Mouse (Mus musculus) kidney, adult 10 weeks (tissue): Measurements from ENCODE around the gene Cnga2. TPM values are rescaled to one million over a fixed set of nuclear protein-coding genes. Genes with fewer than 3 reads are reported as not detected.

Source experiments
- polyA plus RNA-seq: library from polyadenylated mRNA; stranded (reverse); fragments of 350-450 nt; fragmentation: Illumina TruSeq; extraction: RNeasy Lipid Tissue Mini Kit (QIAGEN cat#74804); gene quantifications from one replicate; pipeline ENCODE4 v1.2.3, GENCODE M21; 2014; ENCODE audit warnings: low read depth, low replicate concordance

Cnga2 gene
- polyA plus RNA-seq = not detected

GRCm38 (mm10) chrX:71991549-71991948 is at the start of gene Cnga2:
Cnga2 (plus strand) TSS chrX:71991849.

GRCm38 (mm10) chrX:71962073-71963051 is 29.3 kb upstream of the Cnga2 start, which contains the start of gene Prrg3:
Prrg3 (plus strand) TSS chrX:71962624.

GRCm38 (mm10) chrX:71972686-71973085 is 19.0 kb upstream of the Cnga2 start, which contains the start of gene Fate1:
Fate1 (plus strand) TSS chrX:71972986.

Other genes with a start within 250 kb of the Cnga2 start
- gene Vma21, start 175.9 kb upstream of the Cnga2 start, polyA plus RNA-seq = 121 TPM
- 0.24 TPM for gene Gm1141, start 70.8 kb upstream of the Cnga2 start, polyA plus RNA-seq
- gene Prrg3, start 29.2 kb upstream of the Cnga2 start, polyA plus RNA-seq = 0.97 TPM
- not detected for gene Fate1, start 18.9 kb upstream of the Cnga2 start, polyA plus RNA-seq
- not detected for gene Magea4, start 230.2 kb downstream of the Cnga2 start, polyA plus RNA-seq